In the genomic region with DNA sequence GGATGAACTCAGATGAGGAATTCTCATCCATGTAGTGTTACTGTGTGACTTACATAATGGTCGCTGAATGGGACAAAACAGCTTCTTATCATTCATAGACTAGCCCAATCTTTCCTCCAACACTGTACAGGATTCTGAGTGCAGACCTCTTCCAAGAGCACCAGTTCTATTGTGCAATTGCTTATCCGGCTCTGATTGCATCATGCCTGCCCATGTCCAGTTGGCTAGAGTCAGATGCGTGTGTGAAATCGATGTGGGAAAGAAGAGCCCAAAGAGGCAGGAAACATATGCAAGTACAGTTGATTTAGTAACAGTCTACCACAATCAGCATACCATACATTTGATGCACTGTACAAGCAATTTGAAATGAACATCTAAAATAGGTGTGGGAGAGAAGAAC, we compare ENCODE assay signal across 12 mouse cellular contexts.
A peak's percentile ranks its signal among the peaks of the same experiment; 100 is the strongest.
DNase-seq lines count a peak whose midpoint lies in the region; ATAC-seq and TF ChIP-seq lines count a peak whose summit lies in the region.
"Had no signal": no experiment of that assay in that cellular context is flagged by ENCODE, and none has a peak within 500 bp of the region (broad histone marks: within the 10 kb centered on the region; RNA-seq: fewer than 3 reads in every experiment).

No protein-coding gene starts in this region.

- peak; percentile 23 for DNase-seq in urinary bladder, postnatal 14 days (ENCODE audit: low spot score)
- no peak for DNase-seq in urinary bladder, postnatal 10 days (ENCODE audit: low spot score)
- DNase-seq in heart, postnatal 0 days (ENCODE audit: low spot score): no peak
- no peak for DNase-seq in embryonic facial prominence, embryonic 10.5 days (ENCODE audit: low spot score)
- no peak for DNase-seq in midbrain, embryonic 14.5 days
- DNase-seq: cerebellum, adult 18-20 months; kidney, postnatal 4 days had no signal

- no peaks in the 10 kb centered on the region for H3K36me3 ChIP-seq in heart, postnatal 0 days (replicated peaks; ENCODE audit: control insufficient read depth, insufficient read depth, low read length)
- H3K36me3 ChIP-seq in lung, embryonic 15.5 days: no peaks in the 10 kb centered on the region
- no peaks in the 10 kb centered on the region for H3K36me3 ChIP-seq in forebrain, embryonic 15.5 days
- H3K36me3 ChIP-seq in embryonic facial prominence, embryonic 10.5 days (replicated peaks): no peaks in the 10 kb centered on the region
- H3K36me3 ChIP-seq in midbrain, embryonic 14.5 days (ENCODE audit: control insufficient read depth, insufficient read depth, low read length): no peaks in the 10 kb centered on the region
- H3K36me3 ChIP-seq: embryonic facial prominence, embryonic 15.5 days; G1E had no signal

- H3K27me3 ChIP-seq in heart, postnatal 0 days (ENCODE audit: control insufficient read depth, insufficient read depth, low read length): no peaks in the 10 kb centered on the region
- no peaks in the 10 kb centered on the region for H3K27me3 ChIP-seq in lung, embryonic 15.5 days
- H3K27me3 ChIP-seq in forebrain, embryonic 15.5 days: no peaks in the 10 kb centered on the region
- H3K27me3 ChIP-seq in embryonic facial prominence, embryonic 10.5 days (replicated peaks; ENCODE audit: low read depth, poor library complexity, severe bottlenecking): no peaks in the 10 kb centered on the region
- no peaks in the 10 kb centered on the region for H3K27me3 ChIP-seq in midbrain, embryonic 14.5 days (ENCODE audit: control insufficient read depth, insufficient read depth, low read length)
- H3K27me3 ChIP-seq: embryonic facial prominence, embryonic 15.5 days; megakaryocyte, embryonic 14.5 days had no signal

- 0 out of 2 replicates have a peak, but pooled peaks have one; percentile 30 for ATAC-seq in heart, postnatal 0 days (ENCODE audit: insufficient read depth, low read depth)
- ATAC-seq in lung, embryonic 15.5 days (ENCODE audit: borderline replicate concordance, extremely low read depth, low FRiP score, low TSS enrichment): peak; percentile 68; the same call in 1 of the 2 replicates
- no peak for ATAC-seq in forebrain, embryonic 15.5 days (replicated peaks)
- ATAC-seq in midbrain, embryonic 14.5 days (ENCODE audit: low FRiP score, low TSS enrichment): no peak

- peaks cover 6% of the 10 kb centered on the region; the same call in 1 of the 2 replicates for H3K4me1 ChIP-seq in heart, postnatal 0 days (ENCODE audit: control insufficient read depth, insufficient read depth)
- H3K4me1 ChIP-seq in lung, embryonic 15.5 days: peaks cover 5% of the 10 kb centered on the region
- H3K4me1 ChIP-seq in forebrain, embryonic 15.5 days: peaks cover 3% of the 10 kb centered on the region; the same call in 1 of the 2 replicates
- no peaks in the 10 kb centered on the region for H3K4me1 ChIP-seq in embryonic facial prominence, embryonic 10.5 days
- no peaks in the 10 kb centered on the region for H3K4me1 ChIP-seq in midbrain, embryonic 14.5 days (ENCODE audit: control insufficient read depth, insufficient read depth, low read length)

- no peak for TF ChIP-seq CTCF in heart, postnatal 0 days (IDR thresholded peaks at IDR 0.05; ENCODE audit: low read depth)

- H3K9me3 ChIP-seq in heart, postnatal 0 days (replicated peaks; ENCODE audit: control insufficient read depth, low read length): no peaks in the 10 kb centered on the region
- no peaks in the 10 kb centered on the region for H3K9me3 ChIP-seq in lung, embryonic 15.5 days
- no peaks in the 10 kb centered on the region for H3K9me3 ChIP-seq in forebrain, embryonic 15.5 days
- H3K9me3 ChIP-seq in embryonic facial prominence, embryonic 10.5 days: no peaks in the 10 kb centered on the region
- no peaks in the 10 kb centered on the region for H3K9me3 ChIP-seq in midbrain, embryonic 14.5 days (ENCODE audit: control insufficient read depth, low read length)
- H3K9me3 ChIP-seq: embryonic facial prominence, embryonic 15.5 days; G1E; megakaryocyte, embryonic 14.5 days had no signal

- no peak overlapping the region for H3K27ac ChIP-seq in heart, postnatal 0 days (ENCODE audit: low read depth)
- no peak overlapping the region for H3K27ac ChIP-seq in lung, embryonic 15.5 days
- no peak overlapping the region for H3K27ac ChIP-seq in forebrain, embryonic 15.5 days (replicated peaks)
- H3K27ac ChIP-seq in embryonic facial prominence, embryonic 10.5 days (replicated peaks): no peak overlapping the region
- H3K27ac ChIP-seq in midbrain, embryonic 14.5 days (replicated peaks; ENCODE audit: low read depth, low read length): no peak overlapping the region
- H3K27ac ChIP-seq: embryonic facial prominence, embryonic 15.5 days had no signal

- no peak overlapping the region for H3K9ac ChIP-seq in heart, postnatal 0 days (replicated peaks; ENCODE audit: low read depth, low read length)
- no peak overlapping the region for H3K9ac ChIP-seq in lung, embryonic 15.5 days
- no peak overlapping the region for H3K9ac ChIP-seq in forebrain, embryonic 15.5 days (replicated peaks)
- no peak overlapping the region for H3K9ac ChIP-seq in midbrain, embryonic 14.5 days (replicated peaks; ENCODE audit: low read length)
- H3K9ac ChIP-seq: embryonic facial prominence, embryonic 15.5 days had no signal

- no peak for TF ChIP-seq EP300 in heart, postnatal 0 days (IDR thresholded peaks at IDR 0.05; ENCODE audit: low read depth)

- WGBS in heart, postnatal 0 days: 56% methylated on average over 4 of the region's 4 CpGs
- 57% methylated on average over 4 of the region's 4 CpGs for WGBS in lung, embryonic 15.5 days
- WGBS in forebrain, embryonic 15.5 days: 95% methylated on average over 4 of the region's 4 CpGs
- WGBS in embryonic facial prominence, embryonic 10.5 days: 94% methylated on average over 4 of the region's 4 CpGs
- 93% methylated on average over 4 of the region's 4 CpGs for WGBS in midbrain, embryonic 14.5 days

- H3K4me2 ChIP-seq in heart, postnatal 0 days (ENCODE audit: low read depth, low read length): no peak overlapping the region
- H3K4me2 ChIP-seq in lung, embryonic 15.5 days: no peak overlapping the region
- H3K4me2 ChIP-seq in forebrain, embryonic 15.5 days (replicated peaks): no peak overlapping the region
- H3K4me2 ChIP-seq in midbrain, embryonic 14.5 days (ENCODE audit: low read length): no peak overlapping the region
- H3K4me2 ChIP-seq: embryonic facial prominence, embryonic 15.5 days had no signal

- H3K4me3 ChIP-seq in heart, postnatal 0 days (ENCODE audit: low read depth, low read length): no peak overlapping the region
- no peak overlapping the region for H3K4me3 ChIP-seq in lung, embryonic 15.5 days
- no peak overlapping the region for H3K4me3 ChIP-seq in forebrain, embryonic 15.5 days
- no peak overlapping the region for H3K4me3 ChIP-seq in embryonic facial prominence, embryonic 10.5 days
- no peak overlapping the region for H3K4me3 ChIP-seq in midbrain, embryonic 14.5 days (replicated peaks; ENCODE audit: low read depth, low read length)
- H3K4me3 ChIP-seq: embryonic facial prominence, embryonic 15.5 days; megakaryocyte, embryonic 14.5 days had no signal

Comparison
In these comparisons a context has a peak if more than half of its experiments do, and no peak if none do; other contexts are left out.
1. ATAC-seq: peak in heart, postnatal 0 days (single experiment) and lung, embryonic 15.5 days (single experiment); none in forebrain, embryonic 15.5 days (single experiment) and midbrain, embryonic 14.5 days (single experiment).